Mouse (Mus musculus) embryonic facial prominence, embryonic 10.5 days (tissue): Measurements from ENCODE around the gene Mgmt. TPM values are rescaled to one million over a fixed set of nuclear protein-coding genes. Genes with fewer than 3 reads are reported as not detected.

Experiments used
- DNase-seq: peaks from one replicate; pipeline ENCODE4 v3.0.0-alpha.2; 2017; ENCODE audit warnings: low spot score
- H3K27ac ChIP-seq: fragments of 300-500 bp; sonication (generic); replicated peaks from 2 replicates; pipeline ENCODE4 v1.5.1; 2016; ENCODE audit warnings: mild to moderate bottlenecking
- H3K27me3 ChIP-seq: fragments of 300-500 bp; sonication (generic); replicated peaks from 2 replicates; pipeline ENCODE4 v1.6.1; 2016; ENCODE audit warnings: low read depth, mild to moderate bottlenecking; ENCODE audit not compliant: poor library complexity, severe bottlenecking
- H3K36me3 ChIP-seq: fragments of 300-500 bp; sonication (generic); replicated peaks from 2 replicates; pipeline ENCODE4 v1.6.1; 2016; ENCODE audit warnings: mild to moderate bottlenecking, moderate library complexity
- H3K4me1 ChIP-seq: fragments of 300-500 bp; sonication (generic); 2 replicates; pipeline ENCODE4 v1.6.1; 2016
- H3K4me3 ChIP-seq: fragments of 300-500 bp; sonication (generic); 2 replicates; pipeline ENCODE4 v1.5.1; 2016; ENCODE audit warnings: mild to moderate bottlenecking, moderate library complexity
- H3K9me3 ChIP-seq: fragments of 300-500 bp; sonication (generic); 2 replicates; pipeline ENCODE4 v1.6.1; 2016; ENCODE audit warnings: mild to moderate bottlenecking
- WGBS: fragments of 180-500 bp; shearing (Covaris S2); methylation state at CpG from one replicate; pipeline ENCODE4 v1.1.7; 2016; 5-methylcytosine and 5-hydroxymethylcytosine counted together
- polyA plus RNA-seq: library from polyadenylated mRNA; unstranded; fragments of >200 nt; fragmentation: Nextera tagmentation; extraction: Ambion mirVana; gene quantifications from 2 replicates; pipeline ENCODE4 v1.2.1, GENCODE M21; 2016

Gene Mgmt
- polyA plus RNA-seq, 1 experiment from 2014 or later: 5.8 TPM

DNA sequence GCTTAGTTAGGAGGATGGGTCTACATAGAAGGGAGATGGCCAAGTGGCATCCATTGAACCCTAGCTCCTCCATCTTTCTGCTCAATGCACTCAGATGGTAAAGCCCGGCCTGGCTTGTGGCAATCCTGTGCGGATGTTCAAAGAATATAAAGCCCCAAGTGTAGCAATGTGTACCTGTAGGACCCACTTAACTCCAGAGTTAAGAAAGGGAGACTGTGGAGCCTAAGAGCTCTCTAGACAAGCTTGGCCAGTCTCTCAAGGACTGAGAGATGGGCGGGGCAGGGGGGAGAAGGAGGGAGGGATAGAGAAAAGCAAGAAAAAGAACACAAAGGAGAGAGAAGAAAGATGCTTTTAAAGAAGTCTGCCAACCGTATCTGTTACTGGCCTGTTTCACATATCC is 27.9 kb upstream of the Mgmt start:
- peaks cover 30% of the 10 kb centered on the region for H3K27me3 ChIP-seq
- H3K4me1 ChIP-seq: peaks cover 20% of the 10 kb centered on the region
- no peaks in the 10 kb centered on the region for H3K9me3 ChIP-seq
- no peak overlapping the region for H3K4me3 ChIP-seq
- 76% methylated on average over 4 of the region's 4 CpGs for WGBS
- DNase-seq: no peak
- no peak overlapping the region for H3K27ac ChIP-seq
- H3K36me3 ChIP-seq: no peaks in the 10 kb centered on the region

DNA sequence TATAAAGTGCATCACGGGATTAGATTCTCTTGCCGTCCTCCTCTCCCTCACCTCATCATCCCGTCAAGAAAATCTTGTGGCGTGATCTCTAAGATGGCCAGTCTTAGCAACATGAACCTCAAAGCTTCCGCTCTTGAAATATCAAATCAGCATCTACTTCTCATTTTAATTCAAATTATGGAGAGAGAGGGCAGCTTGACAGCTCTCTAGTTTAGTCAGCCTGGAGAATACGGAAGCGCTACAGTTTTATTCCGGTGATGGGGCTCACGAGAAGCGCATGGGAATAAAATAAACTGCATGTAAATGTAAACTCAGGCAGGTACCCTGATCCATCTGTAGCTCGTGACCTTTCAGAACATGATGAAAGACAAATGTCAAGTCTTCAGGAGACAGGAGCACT is 22.9 kb upstream of the Mgmt start:
- WGBS: 58% methylated on average over 11 of the region's 11 CpGs
- Histone ChIP-seq H3K27ac (no peak overlapping the region), H3K4me1 (peaks cover 17% of the 10 kb centered on the region), H3K9me3 (no peaks in the 10 kb centered on the region), H3K4me3 (no peak overlapping the region), H3K36me3 (no peaks in the 10 kb centered on the region), H3K27me3 (peaks cover 21% of the 10 kb centered on the region)
- no peak for DNase-seq

DNA sequence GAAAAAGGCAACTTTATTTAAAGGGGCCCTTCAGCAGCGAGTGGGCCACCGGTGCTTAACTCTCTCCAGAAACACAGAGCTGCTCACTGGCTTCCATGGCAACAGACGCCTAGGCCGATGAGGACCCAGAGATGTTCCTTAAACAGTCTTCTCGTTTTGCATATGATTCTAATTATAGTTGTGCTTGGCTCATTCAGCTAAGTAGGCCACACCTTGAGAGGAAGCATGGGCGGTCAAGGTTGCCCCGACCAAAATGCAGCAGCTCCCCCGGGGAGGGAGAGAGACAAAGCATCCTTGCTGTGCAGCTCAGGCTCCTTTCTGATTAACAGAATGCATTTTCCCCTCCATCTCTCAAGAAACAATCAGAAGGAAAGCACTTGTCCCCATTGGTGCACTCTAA is 22.4 kb upstream of the Mgmt start:
- Histone ChIP-seq H3K4me1 (peaks cover 17% of the 10 kb centered on the region), H3K27ac (no peak overlapping the region), H3K9me3 (no peaks in the 10 kb centered on the region), H3K27me3 (peaks cover 15% of the 10 kb centered on the region), H3K36me3 (no peaks in the 10 kb centered on the region), H3K4me3 (0 out of 2 replicates have a peak overlapping the region, but pooled peaks have one; percentile 2)
- DNase-seq: peak; percentile 60
- 8% methylated on average over 8 of the region's 8 CpGs for WGBS

DNA sequence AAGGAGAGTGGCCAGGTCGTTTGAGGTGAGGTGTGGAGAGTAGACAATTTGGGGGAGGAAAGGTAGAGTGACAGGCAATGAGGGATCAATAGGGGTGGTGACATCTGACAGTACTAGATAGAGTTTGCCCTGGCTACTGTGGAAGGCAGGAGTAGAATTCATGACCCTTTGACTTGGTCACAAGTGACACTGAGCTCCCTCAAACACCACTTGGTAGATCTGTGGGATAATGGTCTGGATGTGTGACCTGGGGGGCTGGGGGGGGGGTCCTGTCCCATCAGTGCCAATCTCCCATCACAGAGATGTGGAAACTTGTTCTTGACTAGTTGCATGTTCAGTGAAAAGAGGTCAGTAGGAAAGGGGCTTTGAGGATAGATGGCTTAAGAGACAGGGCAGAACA is 20.0 kb upstream of the Mgmt start:
- no peak for DNase-seq
- no peak overlapping the region for H3K4me3 ChIP-seq
- 73% methylated on average over 1 of the region's 1 CpGs for WGBS
- peaks cover 17% of the 10 kb centered on the region for H3K4me1 ChIP-seq
- no peak overlapping the region for H3K27ac ChIP-seq
- no peaks in the 10 kb centered on the region for H3K36me3 ChIP-seq
- peaks cover 11% of the 10 kb centered on the region for H3K27me3 ChIP-seq
- H3K9me3 ChIP-seq: no peaks in the 10 kb centered on the region

DNA sequence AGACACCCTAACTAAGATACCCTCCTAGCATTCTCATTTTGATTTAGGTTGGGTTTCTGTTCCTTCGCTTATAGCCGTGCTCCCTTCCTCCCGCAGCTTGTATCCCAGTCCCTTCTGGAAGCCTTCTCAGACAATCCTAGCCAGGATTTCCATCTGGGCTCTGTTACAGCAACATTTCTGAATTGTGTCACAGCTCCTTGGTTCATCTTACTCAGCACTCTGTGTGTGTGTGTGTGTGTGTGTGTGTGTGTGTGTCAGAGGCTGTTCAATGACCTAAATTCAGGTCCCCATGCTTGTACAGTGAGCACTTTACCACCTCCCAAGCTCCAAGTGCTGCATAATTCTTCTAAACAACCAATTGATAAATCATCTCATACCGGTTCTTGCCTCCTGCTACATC is 14.0 kb upstream of the Mgmt start:
- Histone ChIP-seq H3K4me1 (no peaks in the 10 kb centered on the region), H3K4me3 (no peak overlapping the region), H3K36me3 (no peaks in the 10 kb centered on the region), H3K27ac (no peak overlapping the region), H3K9me3 (no peaks in the 10 kb centered on the region), H3K27me3 (no peaks in the 10 kb centered on the region)
- 90% methylated on average over 4 of the region's 4 CpGs for WGBS
- DNase-seq: no peak

DNA sequence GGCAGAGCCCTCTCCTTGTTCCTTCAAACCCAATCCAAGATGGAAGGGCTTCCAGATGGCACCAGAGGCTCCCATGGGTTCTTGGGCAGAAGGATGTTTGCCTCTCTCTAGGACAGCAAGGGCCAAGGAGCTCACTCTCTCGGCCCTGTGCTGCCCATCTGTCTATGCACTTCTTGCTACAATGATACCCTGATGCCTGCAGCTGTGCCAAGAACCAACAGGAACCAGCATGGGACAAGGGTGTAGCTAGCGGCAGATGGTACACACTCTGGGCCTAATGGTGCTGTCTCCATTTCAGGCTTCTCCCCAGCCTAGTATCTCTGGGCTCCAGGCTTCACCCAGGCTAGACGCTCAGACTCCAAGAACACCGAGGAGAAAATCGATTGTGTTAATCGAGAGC is 6.3 kb upstream of the Mgmt start:
- 93% methylated on average over 6 of the region's 6 CpGs for WGBS
- H3K27ac ChIP-seq: no peak overlapping the region
- no peak overlapping the region for H3K4me3 ChIP-seq
- no peaks in the 10 kb centered on the region for H3K36me3 ChIP-seq
- no peaks in the 10 kb centered on the region for H3K9me3 ChIP-seq
- no peak for DNase-seq
- H3K27me3 ChIP-seq: 0 out of 2 replicates have a peak, but pooled peaks cover 8% of the 10 kb centered on the region
- no peaks in the 10 kb centered on the region for H3K4me1 ChIP-seq

DNA sequence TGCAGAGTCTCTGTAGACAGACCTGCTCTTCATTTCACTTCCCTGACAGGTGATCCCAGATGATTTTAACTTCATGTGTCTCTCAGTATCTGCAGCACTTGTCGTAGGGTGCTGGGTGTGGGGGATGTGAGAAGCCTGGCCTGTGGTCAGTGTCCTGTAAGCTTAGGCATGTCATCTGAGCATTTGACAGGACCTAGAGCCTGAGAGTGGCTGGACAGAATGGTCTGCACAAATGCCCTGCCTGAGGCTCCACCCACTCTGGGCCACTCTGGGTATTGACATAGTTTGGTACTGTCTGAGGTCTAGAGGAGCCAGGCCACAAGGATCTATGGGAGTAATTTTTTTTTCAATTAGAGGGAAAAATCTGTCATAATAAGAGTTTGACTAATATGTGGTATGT is 942 bp downstream of the Mgmt start:
- Histone ChIP-seq H3K4me3 (0 out of 2 replicates have a peak overlapping the region, but pooled peaks have one; percentile 56), H3K4me1 (peaks cover 22% of the 10 kb centered on the region), H3K27me3 (no peaks in the 10 kb centered on the region), H3K9me3 (peaks cover 3% of the 10 kb centered on the region; the same call in 1 of the 2 replicates), H3K36me3 (no peaks in the 10 kb centered on the region), H3K27ac (no peak overlapping the region)
- WGBS: 96% methylated on average over 1 of the region's 1 CpGs
- peak; percentile 6 for DNase-seq

DNA sequence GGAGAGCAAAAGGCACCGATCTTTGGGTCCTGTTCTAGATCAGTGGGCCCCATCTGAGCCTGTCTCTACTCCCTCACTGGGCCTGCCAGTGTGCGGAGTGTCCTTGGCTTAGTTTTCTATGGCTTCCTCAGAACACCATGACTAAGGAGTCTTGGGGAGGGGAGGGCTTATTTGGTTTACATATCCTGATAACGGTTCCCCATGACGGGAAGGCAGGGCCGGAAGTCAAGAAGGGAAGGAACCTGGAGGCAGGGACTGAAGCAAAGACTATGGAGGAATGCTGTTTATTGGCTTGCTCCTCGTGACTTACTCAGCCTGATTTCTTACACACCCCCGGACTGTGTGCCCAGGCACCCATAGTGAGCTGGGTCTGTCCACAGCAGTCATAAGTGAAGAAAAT is 1.4 kb downstream of the Mgmt start:
- peak; percentile 5 for DNase-seq
- no peaks in the 10 kb centered on the region for H3K27me3 ChIP-seq
- H3K4me3 ChIP-seq: no peak overlapping the region
- H3K4me1 ChIP-seq: peaks cover 22% of the 10 kb centered on the region
- H3K9me3 ChIP-seq: peaks cover 7% of the 10 kb centered on the region; the same call in 1 of the 2 replicates
- no peak overlapping the region for H3K27ac ChIP-seq
- no peaks in the 10 kb centered on the region for H3K36me3 ChIP-seq
- 94% methylated on average over 7 of the region's 7 CpGs for WGBS

DNA sequence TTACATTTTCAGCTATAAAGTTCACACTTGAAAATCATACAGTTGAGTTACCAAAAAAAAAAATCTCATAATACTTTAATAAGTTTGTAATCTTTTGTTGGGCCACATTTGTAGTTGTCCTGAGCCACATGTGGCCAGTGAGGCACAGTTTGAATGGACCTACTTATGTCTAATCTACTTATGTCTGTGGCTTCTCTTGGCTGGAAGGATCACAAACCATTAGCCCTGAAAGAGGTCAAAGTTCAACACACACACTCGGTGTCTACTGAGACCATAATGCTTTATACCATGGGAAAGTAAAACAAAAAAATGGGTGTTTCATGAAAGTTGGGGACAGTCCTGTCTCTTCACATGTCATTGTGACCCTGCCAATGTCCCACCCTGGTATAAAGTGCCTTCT is 3.1 kb downstream of the Mgmt start:
- no peak overlapping the region for H3K27ac ChIP-seq
- no peak overlapping the region for H3K4me3 ChIP-seq
- DNase-seq: peak; percentile 5
- peaks cover 7% of the 10 kb centered on the region; the same call in 1 of the 2 replicates for H3K9me3 ChIP-seq
- no peaks in the 10 kb centered on the region for H3K36me3 ChIP-seq
- WGBS: 37% methylated on average over 1 of the region's 1 CpGs
- H3K27me3 ChIP-seq: no peaks in the 10 kb centered on the region
- H3K4me1 ChIP-seq: peaks cover 22% of the 10 kb centered on the region

DNA sequence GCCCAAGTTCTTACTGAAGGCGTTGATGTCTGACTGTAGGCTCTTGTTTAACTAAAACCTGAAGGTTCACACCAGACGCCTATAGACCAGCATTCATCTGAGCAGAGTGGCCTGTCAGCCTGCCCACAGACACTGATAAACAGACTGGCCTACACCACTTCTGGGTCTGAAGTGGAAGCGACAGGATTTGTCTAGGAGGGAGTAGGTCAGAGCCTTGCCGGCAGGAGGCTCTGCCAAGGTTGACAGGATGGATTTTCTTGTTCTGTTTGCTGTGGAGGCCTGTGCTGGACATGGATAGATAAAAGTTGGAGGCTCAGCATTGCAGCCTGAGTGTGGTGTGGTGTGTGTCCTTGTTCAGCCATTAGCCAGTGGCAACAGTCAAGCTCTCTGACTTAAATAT is 3.6 kb downstream of the Mgmt start:
- no peaks in the 10 kb centered on the region for H3K27me3 ChIP-seq
- no peaks in the 10 kb centered on the region for H3K36me3 ChIP-seq
- DNase-seq: peak; percentile 6
- WGBS: 85% methylated on average over 4 of the region's 4 CpGs
- H3K4me1 ChIP-seq: peaks cover 22% of the 10 kb centered on the region
- H3K4me3 ChIP-seq: no peak overlapping the region
- H3K27ac ChIP-seq: no peak overlapping the region
- H3K9me3 ChIP-seq: peaks cover 7% of the 10 kb centered on the region; the same call in 1 of the 2 replicates

DNA sequence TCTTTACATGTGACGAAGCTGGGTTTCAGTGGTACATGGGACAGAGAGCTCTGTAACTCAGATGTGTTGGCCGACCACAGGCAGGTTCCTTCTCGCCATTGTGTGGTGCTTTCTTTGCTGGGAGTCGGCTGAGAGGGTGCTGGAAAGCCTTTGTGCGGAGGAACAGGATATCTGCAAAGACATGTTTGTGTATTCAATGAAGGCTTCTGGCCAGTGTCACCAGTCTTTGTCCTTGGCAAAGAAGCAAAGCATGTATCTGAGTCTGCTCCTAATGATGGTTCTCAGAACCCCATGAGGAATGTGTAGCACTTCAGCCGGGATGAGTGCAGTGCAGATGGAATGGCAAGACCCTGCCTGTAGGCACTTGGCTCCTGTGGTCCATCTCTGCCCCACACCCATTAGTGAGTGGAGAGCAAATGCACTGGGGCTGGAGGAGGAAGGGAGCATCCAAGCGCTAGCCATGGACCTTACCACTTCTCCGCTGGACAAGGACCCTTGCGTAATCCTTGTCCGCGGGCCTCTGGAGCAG is 14.3 kb downstream of the Mgmt start:
- 93% methylated on average over 11 of the region's 11 CpGs for WGBS

DNA sequence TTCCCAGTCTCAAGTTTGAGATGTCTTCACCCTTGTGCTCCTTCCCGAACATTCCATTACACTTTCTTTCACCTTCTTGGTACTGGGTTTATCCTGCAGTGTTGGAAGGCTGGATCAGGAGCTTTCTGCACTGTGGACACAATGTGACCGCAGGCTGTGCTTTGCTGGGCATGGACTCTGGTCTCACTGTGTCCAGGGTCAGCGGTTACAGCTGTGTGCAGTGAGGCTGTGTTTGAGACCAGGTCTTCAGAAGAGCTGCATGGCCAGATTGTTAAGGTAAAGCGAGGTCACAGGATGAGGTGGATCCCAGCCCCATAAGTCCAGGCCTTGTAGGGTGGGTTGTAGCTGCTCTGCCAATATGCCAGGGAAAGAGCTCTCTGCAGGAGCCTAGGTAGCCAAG is 18.5 kb downstream of the Mgmt start:
- Histone ChIP-seq H3K27ac (peak overlapping the region; percentile 40; the same call in 1 of the 2 replicates), H3K36me3 (no peaks in the 10 kb centered on the region), H3K4me1 (peaks cover 17% of the 10 kb centered on the region; the same call in 1 of the 2 replicates), H3K9me3 (no peaks in the 10 kb centered on the region), H3K27me3 (no peaks in the 10 kb centered on the region), H3K4me3 (no peak overlapping the region)
- WGBS: 92% methylated on average over 4 of the region's 4 CpGs
- DNase-seq: no peak

More for the DNA sequence above, 14.3 kb downstream of the Mgmt start:
- Histone ChIP-seq H3K4me3 (no peak overlapping the region), H3K36me3 (no peaks in the 10 kb centered on the region), H3K4me1 (peaks cover 17% of the 10 kb centered on the region; the same call in 1 of the 2 replicates), H3K9me3 (no peaks in the 10 kb centered on the region), H3K27me3 (no peaks in the 10 kb centered on the region), H3K27ac (no peak overlapping the region)
- DNase-seq: peak; percentile 4

DNA sequence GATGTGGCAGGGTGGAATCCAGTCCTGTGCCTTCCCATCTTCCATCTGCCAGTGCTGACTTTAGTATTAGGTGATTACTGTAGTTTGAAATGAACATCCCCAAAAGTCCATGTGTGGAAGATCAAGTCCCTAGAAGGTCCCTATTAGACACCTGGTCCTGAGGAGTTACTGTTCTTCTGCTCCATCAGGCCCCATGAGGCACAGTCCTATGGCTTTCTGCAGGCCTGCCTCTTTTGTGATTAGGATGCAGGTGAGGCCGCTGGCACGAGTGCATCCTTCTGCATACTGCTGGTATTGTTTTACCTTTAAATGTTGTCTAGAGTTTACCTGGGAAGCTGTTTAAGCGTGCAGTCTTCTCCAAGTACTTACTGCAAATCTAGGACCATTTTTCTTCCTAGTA is 21.6 kb downstream of the Mgmt start:
- Histone ChIP-seq H3K27me3 (no peaks in the 10 kb centered on the region), H3K9me3 (no peaks in the 10 kb centered on the region), H3K36me3 (no peaks in the 10 kb centered on the region), H3K4me1 (peaks cover 19% of the 10 kb centered on the region), H3K27ac (no peak overlapping the region), H3K4me3 (no peak overlapping the region)
- 80% methylated on average over 3 of the region's 3 CpGs for WGBS
- no peak for DNase-seq
